Mouse (Mus musculus) forebrain, embryonic 13.5 days (tissue): ENCODE measurements around the gene Ppfia3. TPM values are rescaled to one million over a fixed set of nuclear protein-coding genes. Genes with fewer than 3 reads are reported as not detected.
A peak's percentile ranks its signal among the peaks of the same experiment; 100 is the strongest.
"Not testable (repeated sequence)": the region's sequence is repeated elsewhere in the genome, so short reads cannot be mapped to it uniquely, and the experiment has no call there.

Experiments
- ATAC-seq: fragments of 200-750 bp; cut with Nextera tagmentation; 2 replicates; pipeline ENCODE4 v1.8.0; 2017
- H3K27ac ChIP-seq: fragments of 300-500 bp; sonication (generic); 2 replicates; pipeline ENCODE4 v1.5.1; 2015; ENCODE audit warnings: inconsistent platforms, mild to moderate bottlenecking, moderate library complexity
- H3K27me3 ChIP-seq: fragments of 300-500 bp; sonication (generic); 2 replicates; pipeline ENCODE4 v1.6.1; 2015; ENCODE audit warnings: mild to moderate bottlenecking, inconsistent platforms
- H3K36me3 ChIP-seq: fragments of 300-500 bp; sonication (generic); 2 replicates; pipeline ENCODE4 v1.6.1; 2015; ENCODE audit warnings: mild to moderate bottlenecking, inconsistent platforms; ENCODE audit not compliant: poor library complexity, severe bottlenecking
- H3K4me1 ChIP-seq: fragments of 300-500 bp; sonication (generic); 2 replicates; pipeline ENCODE4 v1.6.1; 2015; ENCODE audit warnings: inconsistent platforms
- H3K4me2 ChIP-seq: fragments of 300-500 bp; sonication (generic); 2 replicates; pipeline ENCODE4 v1.6.1; 2015; ENCODE audit warnings: inconsistent platforms, mild to moderate bottlenecking, moderate library complexity
- H3K4me3 ChIP-seq: fragments of 300-500 bp; sonication (generic); 2 replicates; pipeline ENCODE4 v1.5.1; 2015; ENCODE audit warnings: mild to moderate bottlenecking, inconsistent platforms
- H3K9ac ChIP-seq: fragments of 300-500 bp; sonication (generic); 2 replicates; pipeline ENCODE4 v1.6.1; 2015; ENCODE audit warnings: mild to moderate bottlenecking, inconsistent platforms
- H3K9me3 ChIP-seq: fragments of 300-500 bp; sonication (generic); replicated peaks from 2 replicates; pipeline ENCODE4 v1.6.1; 2016; ENCODE audit warnings: inconsistent platforms
- WGBS: fragments of 180-500 bp; shearing (Covaris S2); methylation state at CpG from one replicate; pipeline ENCODE4 v1.1.7; 2015; 5-methylcytosine and 5-hydroxymethylcytosine counted together
- polyA plus RNA-seq: library from polyadenylated mRNA; unstranded; fragments of >200 nt; fragmentation: Nextera tagmentation; extraction: Ambion mirVana; gene quantifications from 2 replicates; pipeline ENCODE4 v1.2.1, GENCODE M21; 2015

Ppfia3 gene
- polyA plus RNA-seq, 1 experiment from 2014 or later, result 12.0 TPM

- 11% methylated on average over 28 of the region's 28 CpGs for WGBS
- peak; percentile 27; the same call in 1 of the 2 replicates for ATAC-seq
- Histone ChIP-seq H3K4me1 (peaks cover 11% of the 10 kb centered on the region), H3K9ac (no peak within 1 kb of the TSS), H3K36me3 (no peaks in the 10 kb centered on the region), H3K27me3 (peaks cover 65% of the 10 kb centered on the region), H3K4me2 (peak within 1 kb of the TSS; percentile 52), H3K27ac (no peak within 1 kb of the TSS), H3K9me3 (no peaks in the 10 kb centered on the region), H3K4me3 (peak within 1 kb of the TSS; percentile 29)
Observed at GRCm38 (mm10) chr7:45405091-45406075, 38.6 kb upstream of the Ppfia3 start, which contains the start of gene Kcna7. Gene Kcna7 (plus strand): TSS chr7:45405653.

- 43% methylated on average over 6 of the region's 6 CpGs for WGBS
- ATAC-seq, result no peak
- H3K36me3 ChIP-seq, result no peaks in the 10 kb centered on the region
- no peak overlapping the region for H3K4me2 ChIP-seq
- no peak overlapping the region for H3K27ac ChIP-seq
- peaks cover 11% of the 10 kb centered on the region for H3K4me1 ChIP-seq
- no peak overlapping the region for H3K4me3 ChIP-seq
- H3K27me3 ChIP-seq, result peaks cover 48% of the 10 kb centered on the region
- H3K9me3 ChIP-seq, result no peaks in the 10 kb centered on the region
- no peak overlapping the region for H3K9ac ChIP-seq
Observed at GRCm38 (mm10) chr7:45403532-45404261, 36.9 kb upstream of the Ppfia3 start.

GRCm38 (mm10) chr7:45401521-45402085, 34.8 kb upstream of the Ppfia3 start:
- Histone ChIP-seq H3K27me3 (peaks cover 27% of the 10 kb centered on the region), H3K9ac (0 out of 2 replicates have a peak overlapping the region, but pooled peaks have one; percentile 2), H3K9me3 (no peaks in the 10 kb centered on the region), H3K36me3 (no peaks in the 10 kb centered on the region), H3K4me1 (peaks cover 8% of the 10 kb centered on the region), H3K4me3 (no peak overlapping the region), H3K27ac (no peak overlapping the region), H3K4me2 (no peak overlapping the region)
- no peak for ATAC-seq
- 74% methylated on average over 10 of the region's 10 CpGs for WGBS

GRCm38 (mm10) chr7:45396787-45397186, 30.0 kb upstream of the Ppfia3 start:
- H3K27ac ChIP-seq, result no peak overlapping the region
- H3K4me1 ChIP-seq, result peaks cover 26% of the 10 kb centered on the region
- H3K36me3 ChIP-seq, result peaks cover 12% of the 10 kb centered on the region
- peaks cover 1% of the 10 kb centered on the region; the same call in 1 of the 2 replicates for H3K27me3 ChIP-seq
- no peak overlapping the region for H3K9ac ChIP-seq
- H3K9me3 ChIP-seq, result no peaks in the 10 kb centered on the region
- H3K4me3 ChIP-seq, result no peak overlapping the region
- H3K4me2 ChIP-seq, result no peak overlapping the region
- 79% methylated on average over 2 of the region's 2 CpGs for WGBS
- ATAC-seq, result no peak

GRCm38 (mm10) chr7:45396337-45396775, 29.5 kb upstream of the Ppfia3 start:
- WGBS, result 9% methylated on average over 3 of the region's 3 CpGs
- Histone ChIP-seq H3K36me3 (peaks cover 16% of the 10 kb centered on the region), H3K4me1 (peaks cover 26% of the 10 kb centered on the region), H3K4me3 (peak overlapping the region; percentile 82), H3K4me2 (peak overlapping the region; percentile 62), H3K9ac (peak overlapping the region; percentile 58), H3K27ac (peak overlapping the region; percentile 73)
- peak; percentile 50 for ATAC-seq
- not testable (repeated sequence) for H3K27me3 ChIP-seq, H3K9me3 ChIP-seq

GRCm38 (mm10) chr7:45395578-45396336, 28.9 kb upstream of the Ppfia3 start, which contains the start of gene Snrnp70:
Gene Snrnp70 (minus strand): TSS chr7:45395742.
- Histone ChIP-seq H3K27me3 (no peaks in the 10 kb centered on the region), H3K27ac (peak within 1 kb of the TSS; percentile 99), H3K9me3 (no peaks in the 10 kb centered on the region), H3K9ac (peak within 1 kb of the TSS; percentile 95), H3K4me1 (peaks cover 26% of the 10 kb centered on the region), H3K4me2 (peak within 1 kb of the TSS; percentile 99), H3K4me3 (peak within 1 kb of the TSS; percentile 82), H3K36me3 (peaks cover 21% of the 10 kb centered on the region)
- under 1% methylated on average over 60 of the region's 60 CpGs for WGBS
- ATAC-seq, result peak; percentile 97

GRCm38 (mm10) chr7:45395129-45395541, 28.3 kb upstream of the Ppfia3 start:
- H3K4me1 ChIP-seq, result peaks cover 26% of the 10 kb centered on the region
- 1% methylated on average over 18 of the region's 20 CpGs for WGBS
- no peaks in the 10 kb centered on the region for H3K27me3 ChIP-seq
- H3K4me3 ChIP-seq, result peak overlapping the region; percentile 82
- peak overlapping the region; percentile 95 for H3K9ac ChIP-seq
- ATAC-seq, result peak; percentile 81
- no peaks in the 10 kb centered on the region for H3K9me3 ChIP-seq
- H3K27ac ChIP-seq, result peak overlapping the region; percentile 99
- peak overlapping the region; percentile 99 for H3K4me2 ChIP-seq
- peaks cover 27% of the 10 kb centered on the region for H3K36me3 ChIP-seq

GRCm38 (mm10) chr7:45386077-45386476, 19.3 kb upstream of the Ppfia3 start:
- Histone ChIP-seq H3K4me3 (no peak overlapping the region), H3K9ac (no peak overlapping the region), H3K9me3 (no peaks in the 10 kb centered on the region), H3K27ac (no peak overlapping the region), H3K36me3 (peaks cover 98% of the 10 kb centered on the region), H3K4me2 (no peak overlapping the region), H3K27me3 (no peaks in the 10 kb centered on the region), H3K4me1 (no peaks in the 10 kb centered on the region)
- ATAC-seq, result no peak
- WGBS, result 89% methylated on average over 3 of the region's 3 CpGs

- Histone ChIP-seq H3K36me3 (peaks cover 95% of the 10 kb centered on the region), H3K4me1 (no peaks in the 10 kb centered on the region), H3K9ac (no peak overlapping the region), H3K27ac (no peak overlapping the region), H3K27me3 (no peaks in the 10 kb centered on the region), H3K4me3 (no peak overlapping the region), H3K4me2 (no peak overlapping the region), H3K9me3 (no peaks in the 10 kb centered on the region)
- ATAC-seq, result no peak
- WGBS, result 94% methylated on average over 1 of the region's 1 CpGs
Observed at GRCm38 (mm10) chr7:45376057-45376456, 9.2 kb upstream of the Ppfia3 start.

GRCm38 (mm10) chr7:45374620-45375019, 7.8 kb upstream of the Ppfia3 start:
- WGBS, result 88% methylated on average over 8 of the region's 8 CpGs
- H3K27me3 ChIP-seq, result peaks cover 7% of the 10 kb centered on the region
- peaks cover 80% of the 10 kb centered on the region for H3K36me3 ChIP-seq
- H3K9me3 ChIP-seq, result no peaks in the 10 kb centered on the region
- no peak overlapping the region for H3K4me3 ChIP-seq
- no peak overlapping the region for H3K27ac ChIP-seq
- peaks cover 14% of the 10 kb centered on the region for H3K4me1 ChIP-seq
- H3K4me2 ChIP-seq, result no peak overlapping the region
- no peak for ATAC-seq
- H3K9ac ChIP-seq, result no peak overlapping the region

GRCm38 (mm10) chr7:45372371-45372770, 5.6 kb upstream of the Ppfia3 start:
- H3K9me3 ChIP-seq, result no peaks in the 10 kb centered on the region
- H3K36me3 ChIP-seq, result peaks cover 58% of the 10 kb centered on the region
- no peak overlapping the region for H3K9ac ChIP-seq
- ATAC-seq, result no peak
- no peak overlapping the region for H3K4me3 ChIP-seq
- 83% methylated on average over 5 of the region's 5 CpGs for WGBS
- H3K4me2 ChIP-seq, result no peak overlapping the region
- no peak overlapping the region for H3K27ac ChIP-seq
- H3K4me1 ChIP-seq, result peaks cover 24% of the 10 kb centered on the region
- H3K27me3 ChIP-seq, result peaks cover 20% of the 10 kb centered on the region
